ENCODE assay signal across 19 mouse cellular contexts in genomic region chr13:63678265-63679260, GRCm38 (mm10).
DNase-seq lines count a peak whose midpoint lies in the region; ATAC-seq lines count a peak whose summit lies in the region.
"Had no signal": no experiment of that assay in that cellular context is flagged by ENCODE, and none has a peak within 500 bp of the region (broad histone marks: within the 10 kb centered on the region; RNA-seq: fewer than 3 reads in every experiment).

No protein-coding gene starts in this region.

- H3K9me3 ChIP-seq in midbrain, embryonic 14.5 days (ENCODE audit: control insufficient read depth, low read length), result no peaks in the 10 kb centered on the region
- H3K9me3 ChIP-seq in liver, embryonic 12.5 days (replicated peaks), result no peaks in the 10 kb centered on the region
- H3K9me3 ChIP-seq: hindbrain, embryonic 10.5 days; limb, embryonic 12.5 days; midbrain, embryonic 15.5 days had no signal

- no peak overlapping the region for H3K9ac ChIP-seq in midbrain, embryonic 14.5 days (replicated peaks; ENCODE audit: low read length)
- H3K9ac ChIP-seq in liver, embryonic 12.5 days, result no peak overlapping the region
- H3K9ac ChIP-seq: forebrain, postnatal 0 days; limb, embryonic 12.5 days; liver, postnatal 0 days; midbrain, embryonic 15.5 days had no signal

- ATAC-seq in frontal cortex, adult (ENCODE audit: low TSS enrichment), result peak; percentile 57
- no peak for ATAC-seq in midbrain, embryonic 14.5 days (ENCODE audit: low FRiP score, low TSS enrichment)
- no peak for ATAC-seq in liver, embryonic 12.5 days
- ATAC-seq: forebrain, postnatal 0 days; intestine, embryonic 16.5 days; liver, postnatal 0 days; midbrain, embryonic 15.5 days had no signal

- no peak overlapping the region for H3K4me3 ChIP-seq in midbrain, embryonic 14.5 days (replicated peaks; ENCODE audit: low read depth, low read length)
- H3K4me3 ChIP-seq in liver, embryonic 12.5 days, result no peak overlapping the region
- H3K4me3 ChIP-seq: erythroblast, embryonic 14.5 days; heart, adult 2 months; hindbrain, embryonic 10.5 days; limb, embryonic 12.5 days; midbrain, embryonic 15.5 days had no signal

- H3K4me2 ChIP-seq in midbrain, embryonic 14.5 days (ENCODE audit: low read length), result no peak overlapping the region
- no peak overlapping the region for H3K4me2 ChIP-seq in liver, embryonic 12.5 days
- H3K4me2 ChIP-seq: limb, embryonic 12.5 days; midbrain, embryonic 15.5 days had no signal

- H3K27ac ChIP-seq in midbrain, embryonic 14.5 days (replicated peaks; ENCODE audit: low read depth, low read length), result no peak overlapping the region
- H3K27ac ChIP-seq in liver, embryonic 12.5 days, result no peak overlapping the region
- H3K27ac ChIP-seq: heart, adult 2 months; hindbrain, embryonic 10.5 days; limb, embryonic 12.5 days; midbrain, embryonic 15.5 days had no signal

- H3K27me3 ChIP-seq in midbrain, embryonic 14.5 days (ENCODE audit: control insufficient read depth, insufficient read depth, low read length), result no peaks in the 10 kb centered on the region
- no peaks in the 10 kb centered on the region for H3K27me3 ChIP-seq in liver, embryonic 12.5 days (replicated peaks)
- H3K27me3 ChIP-seq: limb, embryonic 12.5 days; midbrain, embryonic 15.5 days had no signal

- H3K4me1 ChIP-seq in midbrain, embryonic 14.5 days (ENCODE audit: control insufficient read depth, insufficient read depth, low read length), result no peaks in the 10 kb centered on the region
- no peaks in the 10 kb centered on the region for H3K4me1 ChIP-seq in liver, embryonic 12.5 days
- H3K4me1 ChIP-seq: hindbrain, embryonic 10.5 days; limb, embryonic 12.5 days; midbrain, embryonic 15.5 days had no signal

- 85% methylated on average over 10 of the region's 10 CpGs for WGBS in midbrain, embryonic 14.5 days
- 50% methylated on average over 10 of the region's 10 CpGs for WGBS in liver, embryonic 12.5 days (ENCODE audit: insufficient replicate concordance)

- H3K36me3 ChIP-seq in midbrain, embryonic 14.5 days (ENCODE audit: control insufficient read depth, insufficient read depth, low read length), result no peaks in the 10 kb centered on the region
- no peaks in the 10 kb centered on the region for H3K36me3 ChIP-seq in liver, embryonic 12.5 days
- H3K36me3 ChIP-seq: hindbrain, embryonic 10.5 days; limb, embryonic 12.5 days; midbrain, embryonic 15.5 days had no signal

- DNase-seq in frontal cortex, postnatal 14 days (ENCODE audit: low spot score in 2 of 2), result no peak
- peak; percentile 38 to 39 for DNase-seq in kidney, postnatal 4 days
- no peak for DNase-seq in kidney, adult 18-20 months
- DNase-seq in adrenal gland, postnatal 25 days, result peak; percentile 44
- DNase-seq in lung, postnatal 36 days, result peak; percentile 47
- no peak for DNase-seq in midbrain, embryonic 14.5 days
- DNase-seq: B cell, adult 2 months; cerebellum, adult 9-10 months; forebrain, postnatal 0 days; layer of hippocampus, postnatal 36 days; liver, postnatal 0 days had no signal

Comparison
In these comparisons a context has a peak if more than half of its experiments do, and no peak if none do; other contexts are left out.
1. DNase-seq: peak in kidney, postnatal 4 days (2 of 2), adrenal gland, postnatal 25 days (single experiment) and lung, postnatal 36 days (single experiment); none in frontal cortex, postnatal 14 days (0 of 2), kidney, adult 18-20 months (single experiment) and midbrain, embryonic 14.5 days (single experiment).